ENCODE assay signal across 22 mouse cellular contexts in the genomic region with DNA sequence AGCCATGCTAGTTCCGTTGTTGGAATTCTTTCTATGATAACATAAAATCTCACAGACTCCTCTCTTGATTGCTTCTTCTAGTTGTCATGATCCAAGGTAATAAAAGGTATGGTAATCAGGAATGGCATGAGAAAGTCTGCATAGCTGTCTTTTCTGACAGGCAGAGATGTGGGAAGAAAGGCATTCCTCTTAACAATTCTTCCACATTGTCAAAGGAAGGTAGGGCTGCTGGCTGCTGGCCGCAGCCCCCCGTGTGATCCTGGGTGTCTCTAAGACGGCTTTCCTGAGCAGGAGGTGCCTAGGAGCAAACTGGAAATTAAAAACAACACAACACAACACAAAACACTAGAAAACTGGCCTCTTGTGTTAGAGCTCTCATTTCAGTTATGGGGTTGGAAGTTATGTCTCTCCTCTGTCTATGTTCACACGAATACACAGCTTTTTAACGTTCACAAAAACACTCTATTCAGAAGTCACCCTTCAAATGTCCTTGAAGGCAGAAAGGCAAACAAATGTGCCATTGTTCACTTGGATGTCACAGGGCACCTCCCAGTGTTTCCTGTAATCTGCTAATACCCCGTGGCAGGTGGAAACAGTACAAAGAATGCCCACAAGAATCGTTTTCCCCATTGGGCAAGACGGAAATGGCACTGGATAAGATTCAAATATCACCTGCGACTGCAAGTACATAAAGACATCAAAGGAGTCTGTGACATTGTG. TPM values are rescaled to one million over a fixed set of nuclear protein-coding genes. Genes with fewer than 3 reads are reported as not detected.
A peak's percentile ranks its signal among the peaks of the same experiment; 100 is the strongest.
DNase-seq lines count a peak whose midpoint lies in the region; ATAC-seq and TF ChIP-seq lines count a peak whose summit lies in the region.
"Had no signal": no experiment of that assay in that cellular context is flagged by ENCODE, and none has a peak within 500 bp of the region (broad histone marks: within the 10 kb centered on the region; RNA-seq: fewer than 3 reads in every experiment).

No protein-coding gene starts in this region.

- no peak overlapping the region; the same call in 1 of the 2 replicates for H3K9ac ChIP-seq in midbrain, embryonic 13.5 days (replicated peaks)
- H3K9ac ChIP-seq in stomach, postnatal 0 days (ENCODE audit: low read length), result no peak overlapping the region
- H3K9ac ChIP-seq: embryonic facial prominence, embryonic 15.5 days; hindbrain, embryonic 13.5 days had no signal

- peaks cover 31% of the 10 kb centered on the region for H3K4me1 ChIP-seq in midbrain, embryonic 10.5 days
- H3K4me1 ChIP-seq in midbrain, embryonic 13.5 days (replicated peaks), result peaks cover 22% of the 10 kb centered on the region
- no peaks in the 10 kb centered on the region for H3K4me1 ChIP-seq in stomach, postnatal 0 days (replicated peaks; ENCODE audit: control insufficient read depth, insufficient read depth)
- peaks cover 25% of the 10 kb centered on the region for H3K4me1 ChIP-seq in hindbrain, embryonic 10.5 days (replicated peaks)
- H3K4me1 ChIP-seq in limb, embryonic 10.5 days, result no peaks in the 10 kb centered on the region
- H3K4me1 ChIP-seq: embryonic facial prominence, embryonic 15.5 days had no signal

- DNase-seq in midbrain, embryonic 10.5 days (ENCODE audit: low spot score), result no peak
- peak; percentile 85 for DNase-seq in ES-CJ7 (ENCODE audit: low read depth, low spot score)
- DNase-seq in ZHBTc4 (ENCODE audit: low read depth, low spot score), result peak; percentile 90
- DNase-seq in stomach, postnatal 0 days (ENCODE audit: low spot score), result peak; percentile 24
- DNase-seq in hindbrain, embryonic 10.5 days (ENCODE audit: low spot score), result no peak
- no peak for DNase-seq in limb, embryonic 10.5 days (ENCODE audit: low spot score)
- DNase-seq: adrenal gland, adult 8-10 months; cerebellum, adult 18-20 months; cerebellum, adult 9-11 months; cerebellum, postnatal 36 days; gastrocnemius, adult 2 months; gastrocnemius, postnatal 25 days; heart, postnatal 10 days; heart, postnatal 4 days had no signal

- no peak overlapping the region for H3K4me3 ChIP-seq in midbrain, embryonic 10.5 days
- no peak overlapping the region for H3K4me3 ChIP-seq in midbrain, embryonic 13.5 days (replicated peaks)
- no peak overlapping the region for H3K4me3 ChIP-seq in stomach, postnatal 0 days (ENCODE audit: low read depth, low read length)
- H3K4me3 ChIP-seq in hindbrain, embryonic 10.5 days, result no peak overlapping the region
- no peak overlapping the region for H3K4me3 ChIP-seq in limb, embryonic 10.5 days
- H3K4me3 ChIP-seq: embryonic facial prominence, embryonic 15.5 days; erythroblast, embryonic 14.5 days; forebrain, embryonic 10.5 days; gastrocnemius, adult 2 months; hindbrain, embryonic 13.5 days had no signal

- TF ChIP-seq CTCF in stomach, postnatal 0 days (IDR thresholded peaks at IDR 0.05; ENCODE audit: low read depth), result no peak

- H3K4me2 ChIP-seq in midbrain, embryonic 13.5 days (replicated peaks), result no peak overlapping the region
- no peak overlapping the region for H3K4me2 ChIP-seq in stomach, postnatal 0 days (replicated peaks; ENCODE audit: low read depth)
- H3K4me2 ChIP-seq: embryonic facial prominence, embryonic 15.5 days; hindbrain, embryonic 13.5 days had no signal

- 0 out of 2 replicates have a peak, but pooled peaks cover 2% of the 10 kb centered on the region for H3K9me3 ChIP-seq in midbrain, embryonic 10.5 days (replicated peaks)
- H3K9me3 ChIP-seq in midbrain, embryonic 13.5 days, result no peaks in the 10 kb centered on the region
- H3K9me3 ChIP-seq in stomach, postnatal 0 days (ENCODE audit: control insufficient read depth, low read length), result no peaks in the 10 kb centered on the region
- H3K9me3 ChIP-seq in hindbrain, embryonic 10.5 days, result no peaks in the 10 kb centered on the region
- H3K9me3 ChIP-seq in limb, embryonic 10.5 days (replicated peaks), result no peaks in the 10 kb centered on the region
- H3K9me3 ChIP-seq: embryonic facial prominence, embryonic 15.5 days; forebrain, embryonic 10.5 days; hindbrain, embryonic 13.5 days had no signal

- peak overlapping the region; percentile 68 for H3K27ac ChIP-seq in midbrain, embryonic 10.5 days (replicated peaks)
- H3K27ac ChIP-seq in midbrain, embryonic 13.5 days, result no peak overlapping the region
- H3K27ac ChIP-seq in stomach, postnatal 0 days (replicated peaks), result no peak overlapping the region
- no peak overlapping the region for H3K27ac ChIP-seq in hindbrain, embryonic 10.5 days
- H3K27ac ChIP-seq in limb, embryonic 10.5 days, result no peak overlapping the region
- H3K27ac ChIP-seq: embryonic facial prominence, embryonic 15.5 days; forebrain, embryonic 10.5 days; gastrocnemius, adult 2 months; hindbrain, embryonic 13.5 days; hindbrain, postnatal 0 days had no signal

- H3K27me3 ChIP-seq in midbrain, embryonic 10.5 days (ENCODE audit: low read depth, poor library complexity, severe bottlenecking), result no peaks in the 10 kb centered on the region
- H3K27me3 ChIP-seq in midbrain, embryonic 13.5 days, result no peaks in the 10 kb centered on the region
- H3K27me3 ChIP-seq in stomach, postnatal 0 days (ENCODE audit: control insufficient read depth, insufficient read depth, low read length), result no peaks in the 10 kb centered on the region
- no peaks in the 10 kb centered on the region for H3K27me3 ChIP-seq in hindbrain, embryonic 10.5 days (ENCODE audit: insufficient read depth, poor library complexity, severe bottlenecking)
- no peaks in the 10 kb centered on the region for H3K27me3 ChIP-seq in limb, embryonic 10.5 days (ENCODE audit: low read depth, poor library complexity, severe bottlenecking)
- H3K27me3 ChIP-seq: CH12.LX; embryonic facial prominence, embryonic 15.5 days; hindbrain, embryonic 13.5 days had no signal

- no peak for TF ChIP-seq EP300 in stomach, postnatal 0 days (optimal IDR thresholded peaks at IDR 0.05)

- WGBS in midbrain, embryonic 10.5 days, result 44% methylated on average over 10 of the region's 10 CpGs
- WGBS in midbrain, embryonic 13.5 days, result 16% methylated on average over 10 of the region's 10 CpGs
- 53% methylated on average over 10 of the region's 10 CpGs for WGBS in stomach, postnatal 0 days
- 51% methylated on average over 10 of the region's 10 CpGs for WGBS in hindbrain, embryonic 10.5 days
- WGBS in limb, embryonic 10.5 days, result 82% methylated on average over 10 of the region's 10 CpGs

- H3K36me3 ChIP-seq in midbrain, embryonic 10.5 days, result no peaks in the 10 kb centered on the region
- no peaks in the 10 kb centered on the region for H3K36me3 ChIP-seq in midbrain, embryonic 13.5 days
- H3K36me3 ChIP-seq in stomach, postnatal 0 days (ENCODE audit: control insufficient read depth, insufficient read depth, low read length), result no peaks in the 10 kb centered on the region
- no peaks in the 10 kb centered on the region for H3K36me3 ChIP-seq in hindbrain, embryonic 10.5 days
- H3K36me3 ChIP-seq in limb, embryonic 10.5 days, result no peaks in the 10 kb centered on the region
- H3K36me3 ChIP-seq: embryonic facial prominence, embryonic 15.5 days; forebrain, embryonic 10.5 days; hindbrain, embryonic 13.5 days had no signal

- no peak for ATAC-seq in midbrain, embryonic 13.5 days
- peak; percentile 77 for ATAC-seq in stomach, postnatal 0 days (ENCODE audit: low FRiP score, low TSS enrichment)
- ATAC-seq: forebrain, embryonic 14.5 days; hindbrain, postnatal 0 days had no signal

RNA-seq across cellular contexts. Expression of gene Naa30, which starts 43.3 kb away (rescaled TPM):
- polyA plus RNA-seq in midbrain, embryonic 10.5 days (2016; fragmentation: Nextera tagmentation; extraction: Ambion mirVana), result 10.4 and 11.1 TPM in 2 replicates
- polyA plus RNA-seq in midbrain, embryonic 13.5 days (2015; fragmentation: Nextera tagmentation; extraction: Ambion mirVana), result 13.9 and 14.6 TPM in 2 replicates
- 6.2 and 6.9 TPM in 2 replicates for polyA plus RNA-seq in stomach, postnatal 0 days (2015; fragmentation: Nextera tagmentation; extraction: Ambion mirVana)
- 8.1 and 9.8 TPM in 2 replicates for polyA plus RNA-seq in hindbrain, embryonic 10.5 days (2016; fragmentation: Nextera tagmentation; extraction: Ambion mirVana)
- 9.8 and 10.7 TPM in 2 replicates for polyA plus RNA-seq in limb, embryonic 10.5 days (2016; fragmentation: Nextera tagmentation; extraction: Ambion mirVana)

Comparison
In these comparisons a context has a peak if more than half of its experiments do, and no peak if none do; other contexts are left out.
1. DNase-seq: peak in ES-CJ7 (single experiment), ZHBTc4 (single experiment) and stomach, postnatal 0 days (single experiment); none in midbrain, embryonic 10.5 days (single experiment), hindbrain, embryonic 10.5 days (single experiment) and limb, embryonic 10.5 days (single experiment).